Mouse (Mus musculus): ENCODE measurements at regions not wholly inside any gene's neighbourhood (a gene's known extent, or its start where the extent isn't known, plus 50 kb on each side); places are given as distances from the start of the nearest gene placed in this dataset.

- no peak overlapping the region for H3K27ac ChIP-seq (replicated peaks; ENCODE audit: insufficient read depth, low read depth, low read length)
- H3K36me3 ChIP-seq (ENCODE audit: control insufficient read depth, insufficient read depth, low read length): no peaks in the 10 kb centered on the region
- no peak overlapping the region for H3K4me3 ChIP-seq (ENCODE audit: insufficient read depth, low read depth, low read length)
- 91% methylated on average over 7 of the region's 7 CpGs for WGBS
- no peaks in the 10 kb centered on the region for H3K27me3 ChIP-seq (ENCODE audit: control insufficient read depth, insufficient read depth, low read length)
- no peaks in the 10 kb centered on the region for H3K4me1 ChIP-seq (ENCODE audit: control insufficient read depth, insufficient read depth, low read length)
- H3K9ac ChIP-seq (ENCODE audit: low read depth, low read length): no peak overlapping the region
- no peaks in the 10 kb centered on the region for H3K79me2 ChIP-seq (ENCODE audit: control insufficient read depth, insufficient read depth, low read length)
- TF ChIP-seq CTCF (IDR thresholded peaks at IDR 0.05; ENCODE audit: low read depth, low read length) (no peak), POLR2A (IDR thresholded peaks at IDR 0.05; ENCODE audit: extremely low read depth, insufficient read depth, low read length) (no peak)
- no peak for DNase-seq (ENCODE audit: extremely low read depth, low read depth, low spot score)
These were observed 765.8 kb downstream of the Cypt12 start for GRCm38 (mm10) chr3:18713986-18714385.

- Histone ChIP-seq H3K4me3 (ENCODE audit: insufficient read depth, low read depth, low read length) (no peak overlapping the region), H3K27ac (replicated peaks; ENCODE audit: insufficient read depth, low read depth, low read length) (no peak overlapping the region), H3K36me3 (ENCODE audit: control insufficient read depth, insufficient read depth, low read length) (no peaks in the 10 kb centered on the region), H3K4me1 (ENCODE audit: control insufficient read depth, insufficient read depth, low read length) (no peaks in the 10 kb centered on the region), H3K27me3 (ENCODE audit: control insufficient read depth, insufficient read depth, low read length) (no peaks in the 10 kb centered on the region), H3K79me2 (ENCODE audit: control insufficient read depth, insufficient read depth, low read length) (no peaks in the 10 kb centered on the region), H3K9ac (ENCODE audit: low read depth, low read length) (no peak overlapping the region)
- no peak for DNase-seq (ENCODE audit: extremely low read depth, low read depth, low spot score)
- TF ChIP-seq POLR2A (IDR thresholded peaks at IDR 0.05; ENCODE audit: extremely low read depth, insufficient read depth, low read length) (no peak), CTCF (IDR thresholded peaks at IDR 0.05; ENCODE audit: low read depth, low read length) (no peak)
- 97% methylated on average over 9 of the region's 9 CpGs for WGBS
These were observed 766.9 kb downstream of the Cypt12 start for GRCm38 (mm10) chr3:18714968-18715630.

- Histone ChIP-seq H3K27me3 (ENCODE audit: control insufficient read depth, insufficient read depth, low read length) (no peaks in the 10 kb centered on the region), H3K4me1 (ENCODE audit: control insufficient read depth, insufficient read depth, low read length) (no peaks in the 10 kb centered on the region), H3K9ac (ENCODE audit: low read depth, low read length) (no peak overlapping the region), H3K36me3 (ENCODE audit: control insufficient read depth, insufficient read depth, low read length) (no peaks in the 10 kb centered on the region), H3K4me3 (ENCODE audit: insufficient read depth, low read depth, low read length) (no peak overlapping the region), H3K79me2 (ENCODE audit: control insufficient read depth, insufficient read depth, low read length) (no peaks in the 10 kb centered on the region), H3K27ac (replicated peaks; ENCODE audit: insufficient read depth, low read depth, low read length) (no peak overlapping the region)
- 83% methylated on average over 5 of the region's 5 CpGs for WGBS
- no peak for DNase-seq (ENCODE audit: extremely low read depth, low read depth, low spot score)
- TF ChIP-seq POLR2A (IDR thresholded peaks at IDR 0.05; ENCODE audit: extremely low read depth, insufficient read depth, low read length): no peak
- TF ChIP-seq CTCF (IDR thresholded peaks at IDR 0.05; ENCODE audit: low read depth, low read length): no peak
These were observed 767.6 kb downstream of the Cypt12 start for GRCm38 (mm10) chr3:18715776-18716175.

- H3K79me2 ChIP-seq (ENCODE audit: control insufficient read depth, insufficient read depth, low read length): no peaks in the 10 kb centered on the region
- WGBS: 93% methylated on average over 1 of the region's 1 CpGs
- no peak overlapping the region for H3K4me3 ChIP-seq (ENCODE audit: insufficient read depth, low read depth, low read length)
- H3K9ac ChIP-seq (ENCODE audit: low read depth, low read length): no peak overlapping the region
- H3K4me1 ChIP-seq (ENCODE audit: control insufficient read depth, insufficient read depth, low read length): no peaks in the 10 kb centered on the region
- no peak overlapping the region for H3K27ac ChIP-seq (replicated peaks; ENCODE audit: insufficient read depth, low read depth, low read length)
- TF ChIP-seq CTCF (IDR thresholded peaks at IDR 0.05; ENCODE audit: low read depth, low read length) (no peak), POLR2A (IDR thresholded peaks at IDR 0.05; ENCODE audit: extremely low read depth, insufficient read depth, low read length) (no peak)
- H3K36me3 ChIP-seq (ENCODE audit: control insufficient read depth, insufficient read depth, low read length): no peaks in the 10 kb centered on the region
- DNase-seq (ENCODE audit: extremely low read depth, low read depth, low spot score): no peak
- H3K27me3 ChIP-seq (ENCODE audit: control insufficient read depth, insufficient read depth, low read length): no peaks in the 10 kb centered on the region
These were observed 777.3 kb downstream of the Cypt12 start for GRCm38 (mm10) chr3:18725507-18725906.

- Histone ChIP-seq H3K4me3 (ENCODE audit: insufficient read depth, low read depth, low read length) (no peak overlapping the region), H3K36me3 (ENCODE audit: control insufficient read depth, insufficient read depth, low read length) (no peaks in the 10 kb centered on the region), H3K27ac (replicated peaks; ENCODE audit: insufficient read depth, low read depth, low read length) (no peak overlapping the region), H3K27me3 (ENCODE audit: control insufficient read depth, insufficient read depth, low read length) (no peaks in the 10 kb centered on the region), H3K4me1 (ENCODE audit: control insufficient read depth, insufficient read depth, low read length) (no peaks in the 10 kb centered on the region), H3K9ac (ENCODE audit: low read depth, low read length) (no peak overlapping the region), H3K79me2 (ENCODE audit: control insufficient read depth, insufficient read depth, low read length) (no peaks in the 10 kb centered on the region)
- 63% methylated on average over 1 of the region's 1 CpGs for WGBS
- no peak for DNase-seq (ENCODE audit: extremely low read depth, low read depth, low spot score)
- no peak for TF ChIP-seq CTCF (IDR thresholded peaks at IDR 0.05; ENCODE audit: low read depth, low read length)
- no peak for TF ChIP-seq POLR2A (IDR thresholded peaks at IDR 0.05; ENCODE audit: extremely low read depth, insufficient read depth, low read length)
These were observed 783.0 kb downstream of the Cypt12 start for GRCm38 (mm10) chr3:18731251-18731650.

- WGBS: 66% methylated on average over 2 of the region's 2 CpGs
- no peak for DNase-seq (ENCODE audit: extremely low read depth, low read depth, low spot score)
- Histone ChIP-seq H3K9ac (ENCODE audit: low read depth, low read length) (no peak overlapping the region), H3K79me2 (ENCODE audit: control insufficient read depth, insufficient read depth, low read length) (no peaks in the 10 kb centered on the region), H3K27ac (replicated peaks; ENCODE audit: insufficient read depth, low read depth, low read length) (no peak overlapping the region), H3K27me3 (ENCODE audit: control insufficient read depth, insufficient read depth, low read length) (no peaks in the 10 kb centered on the region), H3K4me3 (ENCODE audit: insufficient read depth, low read depth, low read length) (no peak overlapping the region), H3K36me3 (ENCODE audit: control insufficient read depth, insufficient read depth, low read length) (no peaks in the 10 kb centered on the region), H3K4me1 (ENCODE audit: control insufficient read depth, insufficient read depth, low read length) (no peaks in the 10 kb centered on the region)
- TF ChIP-seq POLR2A (IDR thresholded peaks at IDR 0.05; ENCODE audit: extremely low read depth, insufficient read depth, low read length) (no peak), CTCF (IDR thresholded peaks at IDR 0.05; ENCODE audit: low read depth, low read length) (no peak)
These were observed 783.5 kb downstream of the Cypt12 start for GRCm38 (mm10) chr3:18731674-18732073.
